Mouse (Mus musculus): Measurements from ENCODE around the gene Mapk13. TPM values are rescaled to one million over a fixed set of nuclear protein-coding genes. Genes with fewer than 3 reads are reported as not detected.
A peak's percentile ranks its signal among the peaks of the same experiment; 100 is the strongest.
"Not testable (repeated sequence)": the region's sequence is repeated elsewhere in the genome, so short reads cannot be mapped to it uniquely, and the experiment has no call there.

Gene Mapk13
- total RNA-seq (2014; rRNA removed; ENCODE audit: low replicate concordance) (0.65 and 3.8 TPM in 2 replicates), polyA plus RNA-seq (2015; fragmentation: Nextera tagmentation; extraction: Ambion mirVana) (0.78 and 1.1 TPM in 2 replicates)

DNA sequence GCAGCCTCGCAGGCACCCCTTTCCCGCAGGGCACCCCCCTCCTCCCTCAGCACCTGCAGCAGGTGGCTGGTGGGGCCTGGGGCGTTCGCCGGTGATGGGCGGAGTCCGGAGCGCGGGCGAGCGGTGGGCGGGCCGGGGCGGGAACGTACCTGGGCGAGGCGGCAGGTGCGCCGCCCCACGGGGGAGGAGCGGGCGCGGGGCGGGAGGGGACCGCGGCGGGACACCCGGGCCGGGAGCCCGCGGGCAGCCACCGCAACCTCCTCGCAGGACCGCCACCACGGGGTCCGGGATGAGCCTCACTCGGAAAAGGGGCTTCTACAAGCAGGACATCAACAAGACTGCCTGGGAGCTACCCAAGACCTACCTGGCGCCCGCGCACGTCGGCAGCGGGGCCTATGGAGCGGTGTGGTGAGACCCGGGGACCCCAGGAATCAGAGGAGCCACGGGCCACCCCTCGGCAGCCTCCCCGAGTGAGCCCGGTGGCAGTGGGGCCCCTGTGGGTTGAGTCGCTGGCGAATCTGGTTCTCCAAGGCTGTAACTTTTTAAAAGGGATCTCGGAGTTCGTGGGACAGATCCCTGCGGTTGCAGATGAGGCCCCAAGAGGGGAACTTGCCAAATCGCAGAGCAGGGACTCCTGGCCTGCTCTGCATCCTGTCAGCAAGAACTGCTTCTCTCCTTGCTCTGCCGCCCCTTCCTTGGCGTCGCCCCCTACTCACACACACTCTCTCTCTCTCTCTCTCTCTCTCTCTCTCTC lies at the start of gene Mapk13:
Gene Mapk13 (plus strand): TSS at position 177 of the 754 bp plus-strand sequence.
- DNase-seq (ENCODE audit: low spot score) (no peak), ATAC-seq (ENCODE audit: insufficient read depth, low read depth) (no peak)
- H3K4me2 ChIP-seq (ENCODE audit: low read depth, low read length): peak within 1 kb of the TSS; percentile 59
- WGBS: 2% methylated on average over 53 of the region's 58 CpGs
- H3K4me1 ChIP-seq (ENCODE audit: control insufficient read depth, insufficient read depth): peaks cover 15% of the 10 kb centered on the region
- peaks cover 37% of the 10 kb centered on the region for H3K27me3 ChIP-seq (ENCODE audit: control insufficient read depth, insufficient read depth, low read length)
- peak within 1 kb of the TSS; percentile 43 for H3K9ac ChIP-seq (replicated peaks; ENCODE audit: low read depth, low read length)
- H3K27ac ChIP-seq (ENCODE audit: low read depth): no peak within 1 kb of the TSS
- H3K36me3 ChIP-seq (replicated peaks; ENCODE audit: control insufficient read depth, insufficient read depth, low read length): no peaks in the 10 kb centered on the region
- H3K9me3 ChIP-seq (replicated peaks; ENCODE audit: control insufficient read depth, low read length): no peaks in the 10 kb centered on the region
- H3K4me3 ChIP-seq (ENCODE audit: low read depth, low read length): peak within 1 kb of the TSS; percentile 43
- TF ChIP-seq EP300 (IDR thresholded peaks at IDR 0.05; ENCODE audit: low read depth) (no peak), CTCF (IDR thresholded peaks at IDR 0.05; ENCODE audit: low read depth) (no peak)

DNA sequence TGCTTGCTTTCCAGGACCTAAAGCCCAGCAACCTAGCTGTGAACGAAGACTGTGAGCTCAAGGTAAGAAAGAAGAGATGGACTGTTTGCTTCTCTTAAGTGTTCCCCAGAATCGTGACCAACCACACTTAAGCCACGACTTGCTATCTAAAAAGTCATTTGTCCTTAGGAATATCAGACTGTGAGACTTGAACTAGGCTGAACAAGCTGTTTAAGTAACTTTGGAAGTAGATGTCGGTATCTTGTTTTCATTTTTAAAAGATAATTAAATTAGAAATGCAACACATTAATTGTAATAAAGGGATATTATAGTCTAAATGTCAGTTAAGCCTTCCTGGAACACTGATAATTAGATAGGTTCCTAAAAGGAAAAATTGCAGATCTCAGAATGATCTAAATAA lies 43.3 kb upstream of the Mapk13 start, which contains the start of gene AC170998.1:
Gene AC170998.1 (plus strand): TSS at position 301 of the 400 bp plus-strand sequence.
- Histone ChIP-seq H3K9ac (replicated peaks; ENCODE audit: low read depth, low read length) (no peak within 1 kb of the TSS), H3K4me2 (ENCODE audit: low read depth, low read length) (no peak within 1 kb of the TSS), H3K9me3 (replicated peaks; ENCODE audit: control insufficient read depth, low read length) (no peaks in the 10 kb centered on the region), H3K27ac (ENCODE audit: low read depth) (no peak within 1 kb of the TSS), H3K4me1 (ENCODE audit: control insufficient read depth, insufficient read depth) (no peaks in the 10 kb centered on the region; the same call in 1 of the 2 replicates), H3K27me3 (ENCODE audit: control insufficient read depth, insufficient read depth, low read length) (no peaks in the 10 kb centered on the region), H3K4me3 (ENCODE audit: low read depth, low read length) (no peak within 1 kb of the TSS), H3K36me3 (replicated peaks; ENCODE audit: control insufficient read depth, insufficient read depth, low read length) (peaks cover 79% of the 10 kb centered on the region)
- DNase-seq (ENCODE audit: low spot score) (no peak), ATAC-seq (ENCODE audit: insufficient read depth, low read depth) (no peak)
- TF ChIP-seq EP300 (IDR thresholded peaks at IDR 0.05; ENCODE audit: low read depth) (no peak), CTCF (IDR thresholded peaks at IDR 0.05; ENCODE audit: low read depth) (no peak)
- WGBS: 88% methylated on average over 4 of the region's 4 CpGs

DNA sequence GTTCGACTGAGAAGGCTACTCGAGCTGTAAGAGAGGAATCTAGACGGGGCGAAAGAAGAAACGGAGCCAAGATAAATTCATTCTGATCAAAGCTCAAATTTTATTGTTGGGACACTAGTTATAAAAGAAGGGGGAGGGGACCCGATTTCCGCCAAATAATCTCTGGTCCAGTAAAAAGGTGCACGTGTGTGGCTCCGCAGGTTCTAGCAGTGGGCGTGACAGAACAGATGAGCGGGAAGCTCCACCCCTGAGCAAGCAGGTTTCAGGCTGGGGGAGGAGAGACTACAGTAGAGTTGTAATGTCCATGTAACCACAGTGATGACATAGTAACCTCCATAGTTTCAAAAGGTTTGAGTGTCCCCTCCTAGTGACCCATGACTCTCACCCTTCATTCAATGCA lies 41.6 kb upstream of the Mapk13 start:
- H3K27me3 ChIP-seq (ENCODE audit: control insufficient read depth, insufficient read depth, low read length); H3K4me2 ChIP-seq (ENCODE audit: low read depth, low read length); H3K4me1 ChIP-seq (ENCODE audit: control insufficient read depth, insufficient read depth); H3K9ac ChIP-seq (replicated peaks; ENCODE audit: low read depth, low read length); H3K9me3 ChIP-seq (replicated peaks; ENCODE audit: control insufficient read depth, low read length); ATAC-seq (ENCODE audit: insufficient read depth, low read depth); DNase-seq (ENCODE audit: low spot score); H3K4me3 ChIP-seq (ENCODE audit: low read depth, low read length); H3K27ac ChIP-seq (ENCODE audit: low read depth): not testable (repeated sequence)
- WGBS: 92% methylated on average over 11 of the region's 11 CpGs
- H3K36me3 ChIP-seq (replicated peaks; ENCODE audit: control insufficient read depth, insufficient read depth, low read length): peaks cover 86% of the 10 kb centered on the region

DNA sequence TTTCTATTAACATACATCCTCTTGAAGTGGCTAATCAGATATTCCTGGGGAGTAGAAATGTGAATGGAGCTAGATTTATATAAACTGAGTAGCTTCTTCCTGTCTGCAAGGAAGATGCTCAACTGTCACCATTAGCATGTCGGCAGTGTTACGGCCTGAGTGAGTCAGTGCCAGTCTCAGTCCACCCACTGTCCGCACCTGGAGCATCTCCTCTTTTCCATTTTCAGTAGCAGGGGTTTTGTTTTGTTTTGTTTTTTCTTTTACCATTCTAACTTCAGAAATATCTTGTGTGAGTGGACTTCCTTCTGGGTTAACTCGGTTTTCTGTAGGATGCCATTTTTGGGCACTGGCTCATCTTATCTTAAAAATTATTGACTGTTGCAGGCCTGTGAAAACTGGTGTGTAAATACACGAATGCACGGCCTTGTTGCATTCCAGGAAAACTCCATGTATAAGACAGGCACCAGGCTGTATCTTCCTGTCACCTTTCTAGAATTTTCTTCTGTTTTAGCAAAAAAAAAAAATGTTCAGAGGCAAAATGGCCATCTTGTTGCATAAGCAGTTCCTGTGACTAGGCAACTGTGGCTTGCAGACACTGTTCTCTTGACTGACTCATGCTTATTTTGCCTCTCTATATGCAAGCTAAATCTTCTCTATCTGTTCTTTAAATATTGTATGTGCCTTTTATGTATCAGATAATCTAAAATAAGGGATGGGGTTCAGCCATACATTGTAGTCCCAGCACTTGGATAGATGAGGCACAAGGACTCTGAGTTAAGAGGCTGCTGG lies 33.6 kb upstream of the Mapk13 start:
- peaks cover 47% of the 10 kb centered on the region for H3K36me3 ChIP-seq (replicated peaks; ENCODE audit: control insufficient read depth, insufficient read depth, low read length)
- ATAC-seq (ENCODE audit: insufficient read depth, low read depth) (no peak), DNase-seq (ENCODE audit: low spot score) (no peak)
- H3K27me3 ChIP-seq (ENCODE audit: control insufficient read depth, insufficient read depth, low read length): no peaks in the 10 kb centered on the region
- H3K9ac ChIP-seq (replicated peaks; ENCODE audit: low read depth, low read length): no peak overlapping the region
- H3K9me3 ChIP-seq (replicated peaks; ENCODE audit: control insufficient read depth, low read length): no peaks in the 10 kb centered on the region
- TF ChIP-seq CTCF (IDR thresholded peaks at IDR 0.05; ENCODE audit: low read depth): no peak
- TF ChIP-seq EP300 (IDR thresholded peaks at IDR 0.05; ENCODE audit: low read depth): no peak
- H3K4me2 ChIP-seq (ENCODE audit: low read depth, low read length): no peak overlapping the region
- 84% methylated on average over 6 of the region's 6 CpGs for WGBS
- no peak overlapping the region for H3K27ac ChIP-seq (ENCODE audit: low read depth)
- H3K4me1 ChIP-seq (ENCODE audit: control insufficient read depth, insufficient read depth): no peaks in the 10 kb centered on the region
- H3K4me3 ChIP-seq (ENCODE audit: low read depth, low read length): no peak overlapping the region

DNA sequence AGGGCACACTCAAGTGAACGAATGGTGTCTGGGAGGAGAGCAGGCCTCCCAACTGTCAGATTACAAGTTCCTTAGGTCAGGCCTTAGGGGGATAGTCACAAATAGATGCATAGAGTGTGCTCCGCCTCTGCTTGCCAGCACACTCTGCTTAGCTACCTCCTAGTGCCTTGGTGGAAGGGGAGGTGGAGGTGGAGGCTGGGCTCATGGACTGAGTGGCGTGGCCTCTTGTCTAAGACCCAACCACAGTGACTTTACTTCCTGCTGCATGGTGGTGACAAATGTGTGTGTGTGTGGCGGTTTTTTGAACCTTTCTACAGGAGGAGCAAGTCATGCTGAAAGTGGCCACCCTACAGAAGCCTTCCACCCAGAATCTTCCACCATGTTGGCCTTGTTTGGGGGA lies 32.6 kb upstream of the Mapk13 start:
- no peak overlapping the region for H3K4me3 ChIP-seq (ENCODE audit: low read depth, low read length)
- ATAC-seq (ENCODE audit: insufficient read depth, low read depth) (no peak), DNase-seq (ENCODE audit: low spot score) (no peak)
- H3K27ac ChIP-seq (ENCODE audit: low read depth): no peak overlapping the region
- TF ChIP-seq EP300 (IDR thresholded peaks at IDR 0.05; ENCODE audit: low read depth) (no peak), CTCF (IDR thresholded peaks at IDR 0.05; ENCODE audit: low read depth) (no peak)
- no peak overlapping the region for H3K4me2 ChIP-seq (ENCODE audit: low read depth, low read length)
- peaks cover 47% of the 10 kb centered on the region for H3K36me3 ChIP-seq (replicated peaks; ENCODE audit: control insufficient read depth, insufficient read depth, low read length)
- H3K4me1 ChIP-seq (ENCODE audit: control insufficient read depth, insufficient read depth): no peaks in the 10 kb centered on the region
- WGBS: 82% methylated on average over 4 of the region's 4 CpGs
- no peak overlapping the region for H3K9ac ChIP-seq (replicated peaks; ENCODE audit: low read depth, low read length)
- H3K27me3 ChIP-seq (ENCODE audit: control insufficient read depth, insufficient read depth, low read length): no peaks in the 10 kb centered on the region
- H3K9me3 ChIP-seq (replicated peaks; ENCODE audit: control insufficient read depth, low read length): no peaks in the 10 kb centered on the region
